Mouse (Mus musculus) neural tube, embryonic 11.5 days (tissue): Measurements from ENCODE around the gene Myo9b. TPM values are rescaled to one million over a fixed set of nuclear protein-coding genes. Genes with fewer than 3 reads are reported as not detected.
"Not testable (repeated sequence)": the region's sequence is repeated elsewhere in the genome, so short reads cannot be mapped to it uniquely, and the experiment has no call there.

ENCODE experiments used
- ATAC-seq: fragments of 200-750 bp; cut with Nextera tagmentation; 2 replicates; pipeline ENCODE4 v1.8.0; 2017; ENCODE audit warnings: moderate number of reproducible peaks, mild to moderate bottlenecking, moderate TSS enrichment, moderate library complexity; ENCODE audit not compliant: insufficient read depth, low FRiP score, low TSS enrichment
- DNase-seq: peaks from one replicate; pipeline ENCODE4 v3.0.0-alpha.2; 2015; ENCODE audit warnings: low spot score
- H3K27ac ChIP-seq: fragments of 300-500 bp; sonication (generic); 2 replicates; pipeline ENCODE4 v1.5.1; 2014; ENCODE audit warnings: low read depth, mild to moderate bottlenecking, low read length
- H3K27me3 ChIP-seq: fragments of 300-500 bp; sonication (generic); 2 replicates; pipeline ENCODE4 v1.6.1; 2014; ENCODE audit warnings: mild to moderate bottlenecking, low read length, mixed read lengths; ENCODE audit not compliant: control insufficient read depth, insufficient read depth
- H3K36me3 ChIP-seq: fragments of 300-500 bp; sonication (generic); 2 replicates; pipeline ENCODE4 v1.6.1; 2014; ENCODE audit warnings: mild to moderate bottlenecking, low read length, moderate library complexity, mixed read lengths; ENCODE audit not compliant: control insufficient read depth, insufficient read depth
- H3K4me1 ChIP-seq: fragments of 300-500 bp; sonication (generic); 2 replicates; pipeline ENCODE4 v1.6.1; 2014; ENCODE audit warnings: low read length, mixed read lengths; ENCODE audit not compliant: control insufficient read depth, insufficient read depth
- H3K4me2 ChIP-seq: fragments of 300-500 bp; sonication (generic); 2 replicates; pipeline ENCODE4 v1.6.1; 2014; ENCODE audit warnings: low read depth, mild to moderate bottlenecking, moderate library complexity
- H3K4me3 ChIP-seq: fragments of 300-500 bp; sonication (generic); 2 replicates; pipeline ENCODE4 v1.5.1; 2014; ENCODE audit warnings: low read depth, low read length
- H3K9ac ChIP-seq: fragments of 300-500 bp; sonication (generic); 2 replicates; pipeline ENCODE4 v1.6.1; 2014; ENCODE audit warnings: mild to moderate bottlenecking, low read length
- H3K9me3 ChIP-seq: fragments of 300-500 bp; sonication (generic); 2 replicates; pipeline ENCODE4 v1.6.1; 2016; ENCODE audit warnings: low read length; ENCODE audit not compliant: control insufficient read depth
- WGBS: fragments of 180-500 bp; shearing (Covaris S2); extraction: QIAGEN DNeasy Blood & Tissue Kit; methylation state at CpG from one replicate; pipeline ENCODE4 v1.1.7; 2014; 5-methylcytosine and 5-hydroxymethylcytosine counted together
- polyA plus RNA-seq: library from polyadenylated mRNA; unstranded; fragments of >200 nt; fragmentation: Nextera tagmentation; extraction: Ambion mirVana; gene quantifications from 2 replicates; pipeline ENCODE4 v1.2.1, GENCODE M21; 2014

Gene Myo9b
- polyA plus RNA-seq, 1 experiment from 2014 or later: 21.4 TPM

GRCm38 (mm10) chr8:71289098-71289497 is 16.6 kb downstream of the Myo9b start:
- Histone ChIP-seq H3K4me3 (no peak overlapping the region), H3K9me3 (no peaks in the 10 kb centered on the region), H3K27me3 (no peaks in the 10 kb centered on the region), H3K4me2 (no peak overlapping the region), H3K4me1 (no peaks in the 10 kb centered on the region), H3K27ac (no peak overlapping the region), H3K9ac (no peak overlapping the region), H3K36me3 (peaks cover 6% of the 10 kb centered on the region; the same call in 1 of the 2 replicates)
- ATAC-seq (no peak), DNase-seq (no peak)
- 84% methylated on average over 7 of the region's 7 CpGs for WGBS

DNA sequence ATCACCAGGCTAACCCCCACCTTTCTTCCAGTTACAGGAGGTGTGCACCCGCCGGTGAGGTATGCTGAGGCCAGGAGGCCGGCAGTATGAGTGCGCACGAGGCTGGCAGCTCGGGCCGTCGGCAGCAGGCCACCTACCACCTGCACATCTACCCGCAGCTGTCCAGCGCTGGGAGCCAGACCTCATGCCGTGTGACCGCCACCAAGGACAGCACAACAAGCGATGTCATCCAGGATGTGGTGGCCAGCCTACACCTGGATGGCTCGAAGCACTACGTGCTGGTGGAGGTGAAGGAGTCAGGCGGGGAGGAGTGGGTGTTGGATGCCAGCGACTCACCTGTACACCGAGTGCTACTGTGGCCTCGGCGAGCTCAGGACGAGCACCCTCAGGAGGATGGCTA is 17.7 kb downstream of the Myo9b start:
- Histone ChIP-seq H3K9me3 (no peaks in the 10 kb centered on the region), H3K36me3 (peaks cover 6% of the 10 kb centered on the region; the same call in 1 of the 2 replicates), H3K4me3 (no peak overlapping the region), H3K4me1 (no peaks in the 10 kb centered on the region), H3K27me3 (no peaks in the 10 kb centered on the region), H3K27ac (no peak overlapping the region), H3K9ac (no peak overlapping the region), H3K4me2 (no peak overlapping the region)
- DNase-seq: no peak
- ATAC-seq: no peak
- WGBS: 96% methylated on average over 21 of the region's 21 CpGs

- Histone ChIP-seq H3K27me3 (no peaks in the 10 kb centered on the region), H3K27ac (no peak overlapping the region), H3K4me3 (no peak overlapping the region), H3K9ac (no peak overlapping the region), H3K4me2 (no peak overlapping the region), H3K9me3 (no peaks in the 10 kb centered on the region), H3K36me3 (peaks cover 6% of the 10 kb centered on the region; the same call in 1 of the 2 replicates), H3K4me1 (no peaks in the 10 kb centered on the region)
- no peak for DNase-seq
- WGBS: 97% methylated on average over 10 of the region's 10 CpGs
- no peak for ATAC-seq
Measured at GRCm38 (mm10) chr8:71290911-71291310, 18.4 kb downstream of the Myo9b start.

DNA sequence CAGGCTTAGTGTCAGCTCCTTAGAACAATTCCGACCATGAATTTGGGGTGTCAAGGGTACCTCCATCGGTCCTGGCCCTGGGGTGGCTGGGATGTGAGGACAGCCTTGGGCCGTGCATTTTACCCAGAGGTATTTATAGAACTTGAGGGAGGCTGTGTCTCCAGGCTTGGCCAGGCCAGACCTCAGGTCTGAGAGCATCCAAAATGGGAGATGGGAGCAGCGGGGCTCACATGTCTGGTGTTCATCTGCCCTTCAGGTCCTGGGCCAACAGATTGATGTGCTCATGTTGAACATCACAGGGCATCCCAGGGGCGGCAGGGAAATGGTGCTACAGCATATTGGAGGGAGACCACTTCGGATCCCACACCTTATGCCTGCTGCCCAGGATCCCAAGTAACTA is 18.8 kb downstream of the Myo9b start:
- Histone ChIP-seq H3K9ac (no peak overlapping the region), H3K9me3 (no peaks in the 10 kb centered on the region), H3K4me1 (no peaks in the 10 kb centered on the region), H3K27ac (no peak overlapping the region), H3K4me3 (no peak overlapping the region), H3K36me3 (peaks cover 6% of the 10 kb centered on the region; the same call in 1 of the 2 replicates), H3K4me2 (no peak overlapping the region), H3K27me3 (no peaks in the 10 kb centered on the region)
- DNase-seq (no peak), ATAC-seq (no peak)
- 93% methylated on average over 6 of the region's 6 CpGs for WGBS

DNA sequence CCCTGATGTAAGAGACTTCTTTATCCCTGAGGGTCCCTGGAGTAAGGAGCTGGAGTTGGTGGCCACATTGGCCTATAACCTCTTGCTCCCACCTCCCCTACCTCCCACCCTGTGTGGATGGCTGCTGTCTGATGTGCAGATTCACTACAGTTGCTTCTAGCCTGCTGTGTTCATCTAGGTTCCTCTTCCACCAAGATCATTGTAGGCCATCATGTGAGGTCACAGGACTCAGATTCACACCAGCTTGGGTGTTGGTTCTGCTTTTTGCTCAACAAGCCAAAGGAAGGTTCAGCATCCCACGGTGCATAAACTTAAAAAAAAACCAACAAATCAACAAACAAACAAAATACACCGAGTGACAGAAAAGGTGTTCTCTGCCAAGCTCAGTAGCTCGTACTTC is 21.4 kb downstream of the Myo9b start:
- not testable (repeated sequence) for H3K4me1 ChIP-seq, H3K9me3 ChIP-seq, H3K4me3 ChIP-seq, H3K27me3 ChIP-seq, H3K27ac ChIP-seq, H3K9ac ChIP-seq, H3K36me3 ChIP-seq, H3K4me2 ChIP-seq, ATAC-seq, DNase-seq
- 92% methylated on average over 3 of the region's 3 CpGs for WGBS

DNA sequence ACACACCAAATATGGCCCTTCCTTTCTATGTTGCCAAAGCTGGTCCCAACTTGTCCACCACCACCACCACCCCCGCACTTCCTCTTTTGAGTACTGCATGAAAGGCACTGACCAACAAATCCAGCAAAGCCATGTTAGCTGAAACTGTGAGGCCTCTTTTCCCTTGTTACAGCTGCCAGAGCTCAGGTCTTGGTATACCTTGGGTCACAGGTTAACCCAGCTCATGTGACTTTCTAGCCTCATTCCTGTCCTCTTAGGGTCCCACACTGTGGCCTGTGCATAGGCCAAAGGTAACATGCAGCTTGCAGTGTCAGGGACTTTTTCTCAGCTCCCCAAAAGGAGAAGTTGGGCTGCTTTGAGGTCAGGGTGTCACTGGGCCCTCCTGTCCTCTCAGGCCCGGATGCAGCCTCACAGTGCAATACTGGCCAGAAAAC is 23.7 kb downstream of the Myo9b start:
- Histone ChIP-seq H3K27me3 (no peaks in the 10 kb centered on the region), H3K9me3 (no peaks in the 10 kb centered on the region), H3K4me1 (no peaks in the 10 kb centered on the region), H3K36me3 (peaks cover 3% of the 10 kb centered on the region), H3K27ac (no peak overlapping the region), H3K9ac (no peak overlapping the region), H3K4me2 (no peak overlapping the region), H3K4me3 (no peak overlapping the region)
- ATAC-seq (no peak), DNase-seq (no peak)
- 90% methylated on average over 2 of the region's 2 CpGs for WGBS

DNA sequence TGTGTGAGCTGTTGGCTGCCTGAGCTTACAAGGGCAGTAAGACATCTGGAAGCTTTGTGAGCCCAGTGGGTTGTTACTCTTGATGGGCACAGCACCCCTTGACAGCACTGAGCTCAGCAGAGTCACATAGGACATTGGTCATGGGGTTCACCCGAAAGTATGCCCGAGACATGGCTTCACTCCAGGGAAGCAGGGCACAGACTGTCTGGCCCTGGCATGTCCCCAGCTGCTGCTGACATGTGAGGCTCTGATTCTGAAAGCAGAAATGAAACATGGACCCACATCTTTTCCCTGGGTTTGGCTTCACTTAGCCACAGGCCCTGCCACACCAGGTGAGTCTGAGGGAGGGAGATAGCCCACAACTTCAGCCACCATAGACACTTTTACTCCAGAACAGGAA is 24.3 kb downstream of the Myo9b start:
- no peak overlapping the region for H3K27ac ChIP-seq
- no peak overlapping the region for H3K9ac ChIP-seq
- no peaks in the 10 kb centered on the region for H3K27me3 ChIP-seq
- ATAC-seq (no peak), DNase-seq (no peak)
- H3K4me3 ChIP-seq: no peak overlapping the region
- peaks cover 2% of the 10 kb centered on the region for H3K36me3 ChIP-seq
- H3K4me1 ChIP-seq: no peaks in the 10 kb centered on the region
- H3K9me3 ChIP-seq: no peaks in the 10 kb centered on the region
- H3K4me2 ChIP-seq: no peak overlapping the region
- 98% methylated on average over 2 of the region's 2 CpGs for WGBS

- WGBS: 92% methylated on average over 1 of the region's 1 CpGs
- DNase-seq (no peak), ATAC-seq (no peak)
- Histone ChIP-seq H3K27ac (no peak overlapping the region), H3K27me3 (no peaks in the 10 kb centered on the region), H3K9me3 (no peaks in the 10 kb centered on the region), H3K36me3 (peaks cover 2% of the 10 kb centered on the region), H3K4me1 (no peaks in the 10 kb centered on the region), H3K4me3 (no peak overlapping the region), H3K9ac (no peak overlapping the region), H3K4me2 (no peak overlapping the region)
Measured at GRCm38 (mm10) chr8:71297439-71297838, 24.9 kb downstream of the Myo9b start.

- Histone ChIP-seq H3K9me3 (no peaks in the 10 kb centered on the region), H3K4me1 (no peaks in the 10 kb centered on the region), H3K36me3 (peaks cover 2% of the 10 kb centered on the region), H3K9ac (no peak overlapping the region), H3K4me2 (no peak overlapping the region), H3K4me3 (no peak overlapping the region), H3K27me3 (no peaks in the 10 kb centered on the region), H3K27ac (no peak overlapping the region)
- DNase-seq (no peak), ATAC-seq (no peak)
- 97% methylated on average over 3 of the region's 3 CpGs for WGBS
Measured at GRCm38 (mm10) chr8:71299716-71300115, 27.2 kb downstream of the Myo9b start.
